Mouse (Mus musculus) hindlimb bud, embryonic 11.5 days (tissue): ENCODE measurements at regions not wholly inside any gene's neighbourhood (a gene's known extent, or its start where the extent isn't known, plus 50 kb on each side); places are given as distances from the start of the nearest gene placed in this dataset.
A peak's percentile ranks its signal among the peaks of the same experiment; 100 is the strongest.

ENCODE experiments used
- DNase-seq: peaks from one replicate; pipeline ENCODE4 v3.0.0-alpha.2; 2012; ENCODE audit warnings: low read depth, low spot score; ENCODE audit errors: extremely low spot score

GRCm38 (mm10) chr7:117882803-117883202 is 233.2 kb downstream of the Rps15a start:
- DNase-seq: peak; percentile 58

DNA sequence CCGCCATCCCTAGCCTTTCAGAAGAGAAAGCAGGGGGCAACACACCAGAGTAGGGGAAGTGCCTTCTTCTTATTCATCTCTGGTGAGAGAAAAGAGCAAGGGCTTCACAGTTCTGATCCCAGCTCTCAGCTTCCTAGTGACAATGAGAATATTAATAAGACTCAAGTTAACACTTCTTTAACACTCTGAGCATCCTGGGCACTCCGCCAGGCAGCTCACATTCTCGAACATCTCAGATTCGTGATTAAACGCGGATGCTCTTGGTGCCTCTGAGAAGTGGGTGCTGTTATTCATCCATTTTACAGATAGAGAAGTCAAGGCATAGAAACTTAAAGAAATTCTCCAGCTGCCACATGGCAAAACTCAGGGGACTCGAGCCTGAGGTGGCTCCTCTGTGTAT is 237.1 kb downstream of the Rps15a start:
- DNase-seq: no peak

GRCm38 (mm10) chr7:117875241-117875640 is 240.7 kb downstream of the Rps15a start:
- DNase-seq: no peak

GRCm38 (mm10) chr7:117859419-117859818 is 256.6 kb downstream of the Rps15a start:
- DNase-seq: no peak

GRCm38 (mm10) chr7:117855955-117856354 is 260.0 kb downstream of the Rps15a start:
- DNase-seq: no peak

DNA sequence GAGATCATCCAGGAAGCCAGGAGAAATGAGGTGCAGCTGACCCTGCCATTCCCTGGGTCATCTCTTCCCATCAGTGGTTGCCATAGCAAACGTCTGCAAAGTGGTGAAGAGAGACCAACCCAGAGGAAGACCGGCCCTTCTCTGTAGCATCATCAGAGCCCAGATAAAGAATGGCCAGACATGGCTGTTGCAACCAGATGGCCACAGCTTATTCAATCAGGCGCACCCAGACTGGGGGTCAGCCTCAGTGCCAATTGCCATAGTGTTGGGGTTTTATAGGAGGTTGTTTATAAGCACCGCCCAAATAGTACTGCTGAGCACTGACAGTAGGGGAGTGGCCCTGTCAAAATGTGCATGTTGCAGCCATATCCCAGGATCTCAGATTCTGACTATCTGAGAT is 262.3 kb downstream of the Rps15a start:
- DNase-seq: no peak

GRCm38 (mm10) chr7:117852866-117853265 is 263.1 kb downstream of the Rps15a start:
- DNase-seq: no peak

DNA sequence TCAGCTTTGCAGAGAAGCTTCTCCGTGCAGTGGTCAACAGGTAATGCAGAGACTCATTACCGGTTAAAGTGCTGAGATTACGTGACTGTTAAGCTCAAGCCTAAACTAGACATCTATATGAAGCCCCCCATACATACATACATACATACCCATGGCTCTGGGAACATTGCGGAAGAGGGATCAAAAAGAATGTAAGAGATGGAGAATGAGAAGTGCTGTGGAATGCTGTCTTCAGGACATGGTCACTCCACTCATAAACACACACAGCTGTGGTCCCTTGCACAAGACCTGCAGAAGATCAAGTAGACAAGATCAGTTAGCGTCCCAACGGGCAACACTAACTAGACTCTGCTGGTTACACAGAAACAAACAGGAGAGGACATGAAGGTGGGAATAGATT is 265.2 kb downstream of the Rps15a start:
- no peak for DNase-seq

GRCm38 (mm10) chr7:117846041-117846440 is 269.9 kb downstream of the Rps15a start:
- no peak for DNase-seq

DNA sequence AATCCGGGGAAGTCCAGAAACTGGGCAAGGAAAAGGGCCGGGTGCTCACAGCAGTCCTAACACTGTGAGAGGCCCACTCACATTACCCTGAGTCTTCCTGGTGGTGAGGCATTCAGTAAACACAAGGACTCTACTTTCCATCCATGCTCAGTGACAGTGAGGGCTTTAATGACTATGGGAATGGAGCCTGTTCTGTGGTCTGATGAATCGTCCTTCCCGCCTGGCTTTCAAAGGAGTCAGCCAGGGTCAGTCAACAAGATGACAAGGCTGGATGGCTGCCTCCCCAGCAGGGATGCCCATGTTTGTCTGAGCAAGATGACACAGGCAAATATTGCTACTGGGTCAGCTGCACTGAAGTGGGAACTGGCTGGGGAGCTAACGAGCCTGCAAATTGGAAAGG is 273.2 kb downstream of the Rps15a start:
- no peak for DNase-seq

GRCm38 (mm10) chr7:117795035-117795434 is 321.0 kb downstream of the Rps15a start:
- no peak for DNase-seq

GRCm38 (mm10) chr7:117793991-117794390 is 322.0 kb downstream of the Rps15a start:
- DNase-seq: no peak

DNA sequence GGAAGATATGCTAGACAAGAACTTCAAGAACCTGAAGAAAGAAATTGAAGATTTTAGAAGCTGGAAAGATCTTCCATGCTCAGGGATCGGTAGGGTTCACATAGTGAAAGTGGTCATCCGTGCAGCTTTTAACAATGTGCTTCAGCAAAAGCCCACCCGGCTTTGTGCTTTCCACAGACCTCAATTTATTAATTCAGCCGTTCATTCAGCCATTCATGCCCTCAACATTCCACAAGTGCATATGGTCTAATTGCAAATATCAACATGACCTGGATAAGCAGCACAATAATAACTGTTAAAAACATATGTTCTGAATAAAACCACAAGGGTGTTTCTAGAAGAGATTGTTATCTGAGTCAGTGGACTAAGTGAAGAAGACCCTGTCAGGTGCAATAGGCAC is 323.5 kb downstream of the Rps15a start:
- no peak for DNase-seq

DNA sequence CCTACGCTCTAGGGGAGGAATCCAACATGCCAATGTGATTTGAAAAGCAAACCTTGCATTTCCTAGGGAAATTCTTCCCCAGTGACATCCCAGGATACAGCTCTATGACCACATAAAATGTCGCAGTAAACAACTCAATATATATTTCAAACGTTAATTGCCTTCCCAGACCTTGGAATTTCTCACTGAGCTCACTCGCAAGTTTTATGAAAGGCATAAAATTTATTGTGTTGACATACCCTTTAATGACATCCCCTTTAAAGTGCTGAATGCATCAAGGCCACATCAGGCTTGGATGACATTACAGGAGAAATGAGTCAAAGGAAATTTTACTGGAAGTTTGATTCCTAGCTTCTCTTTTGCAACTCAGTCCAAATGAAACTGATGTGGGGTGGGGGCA is 337.0 kb downstream of the Rps15a start:
- peak; percentile 12 for DNase-seq

- DNase-seq: no peak
Observed at GRCm38 (mm10) chr7:117777921-117778320, 338.1 kb downstream of the Rps15a start.

GRCm38 (mm10) chr7:117771836-117772235 is 344.2 kb downstream of the Rps15a start:
- no peak for DNase-seq

- DNase-seq: no peak
Observed at GRCm38 (mm10) chr7:117759506-117759905, 356.5 kb downstream of the Rps15a start.

DNA sequence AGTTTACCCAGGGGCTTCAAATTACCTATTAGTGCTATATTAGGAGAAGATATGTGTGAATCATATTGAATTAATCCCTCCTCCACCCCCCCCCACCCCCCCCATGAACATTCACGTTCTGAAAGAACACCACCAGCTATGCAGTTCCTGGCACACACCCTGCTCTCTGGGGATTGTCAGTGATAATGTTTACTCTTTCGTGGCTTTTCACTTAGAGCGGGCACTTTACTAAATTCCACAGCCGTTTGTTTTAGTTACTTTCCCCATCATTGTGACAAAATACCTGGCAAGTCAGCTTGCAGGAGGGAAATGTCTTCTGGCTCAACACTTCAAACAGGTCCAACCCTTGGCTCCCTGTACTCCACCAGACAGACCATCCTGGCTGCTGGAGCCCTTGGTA is 359.0 kb downstream of the Rps15a start:
- no peak for DNase-seq

- DNase-seq: no peak
Observed at GRCm38 (mm10) chr7:117755830-117756229, 360.2 kb downstream of the Rps15a start.

GRCm38 (mm10) chr7:117753296-117753695 is 362.7 kb downstream of the Rps15a start:
- DNase-seq: peak; percentile 5

GRCm38 (mm10) chr7:117752302-117753185 is 363.4 kb downstream of the Rps15a start:
- DNase-seq: peak; percentile 1

GRCm38 (mm10) chr7:117747991-117748390 is 367.2 kb downstream of the Xylt1 start:
- DNase-seq: no peak

DNA sequence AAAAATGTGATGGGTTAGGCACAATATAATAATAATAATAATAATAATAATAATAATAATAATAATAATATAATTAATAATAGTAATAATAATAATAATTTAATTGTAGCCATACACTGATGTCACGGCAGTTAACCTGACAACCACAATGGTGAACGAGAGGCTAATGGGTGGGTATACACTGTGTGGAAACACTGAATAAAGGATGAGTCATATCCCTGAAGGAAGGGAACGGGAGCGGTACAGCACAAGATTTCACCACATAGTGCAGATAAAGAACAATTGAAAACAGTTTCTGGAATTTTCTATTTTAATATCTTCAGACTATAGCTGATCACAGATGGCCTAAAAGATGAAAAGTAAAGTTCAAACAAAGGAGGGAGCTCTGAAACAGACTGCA is 365.6 kb downstream of the Xylt1 start:
- DNase-seq: no peak
